Mouse (Mus musculus) thymus, adult 2 months (tissue): ENCODE measurements around the gene Olfr466.

Source experiments
- CTCF ChIP-seq: fragments of 200-500 bp; IDR thresholded peaks from 2 replicates; pipeline ENCODE4 v1.5.1; 2012; ENCODE audit warnings: mild to moderate bottlenecking, control low read depth, low read length, moderate library complexity, borderline replicate concordance; ENCODE audit not compliant: control insufficient read depth, poor library complexity, insufficient read depth; ENCODE audit errors: extremely low read depth
- POLR2A ChIP-seq: fragments of 200-500 bp; IDR thresholded peaks from 2 replicates; pipeline ENCODE4 v1.6.1; 2012; ENCODE audit warnings: mild to moderate bottlenecking, low read length, control low read depth, moderate library complexity; ENCODE audit not compliant: control insufficient read depth, poor library complexity, insufficient read depth; ENCODE audit errors: extremely low read depth

GRCm38 (mm10) chr13:65112459-65113110 lies 37.5 kb upstream of the Olfr466 start, which contains the start of gene Mfsd14b:
- TF ChIP-seq CTCF, result no peak
- TF ChIP-seq POLR2A, result peak; percentile 68; the same call in 1 of the 2 replicates
